Mouse (Mus musculus) cerebellum, adult 11-12 months (tissue): ENCODE measurements around the gene Inpp5e.
"Not testable (repeated sequence)": the region's sequence is repeated elsewhere in the genome, so short reads cannot be mapped to it uniquely, and the experiment has no call there.

Experiments used
- DNase-seq: peaks from one replicate; pipeline ENCODE4 v3.0.0; 2022

The Inpp5e gene

DNA sequence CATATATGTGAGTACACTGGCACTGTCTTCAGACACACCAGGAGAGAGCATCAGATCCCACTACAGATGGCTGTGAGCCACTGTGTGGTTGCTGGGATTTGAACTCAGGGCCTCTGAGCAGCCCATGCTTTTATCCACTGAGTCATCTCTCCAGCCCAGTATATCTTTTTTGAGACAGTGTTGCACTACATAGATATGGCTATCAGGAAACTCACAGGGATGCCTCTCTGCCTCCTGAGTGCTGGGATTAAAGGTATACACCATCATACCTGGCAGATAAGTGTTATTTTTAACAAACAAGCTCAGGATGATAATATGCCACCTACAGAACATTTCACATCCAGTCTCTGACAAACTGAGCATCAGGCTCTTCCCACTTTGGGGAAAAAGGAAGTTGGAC, 8.1 kb upstream of the Inpp5e start:
- no peak for DNase-seq

DNA sequence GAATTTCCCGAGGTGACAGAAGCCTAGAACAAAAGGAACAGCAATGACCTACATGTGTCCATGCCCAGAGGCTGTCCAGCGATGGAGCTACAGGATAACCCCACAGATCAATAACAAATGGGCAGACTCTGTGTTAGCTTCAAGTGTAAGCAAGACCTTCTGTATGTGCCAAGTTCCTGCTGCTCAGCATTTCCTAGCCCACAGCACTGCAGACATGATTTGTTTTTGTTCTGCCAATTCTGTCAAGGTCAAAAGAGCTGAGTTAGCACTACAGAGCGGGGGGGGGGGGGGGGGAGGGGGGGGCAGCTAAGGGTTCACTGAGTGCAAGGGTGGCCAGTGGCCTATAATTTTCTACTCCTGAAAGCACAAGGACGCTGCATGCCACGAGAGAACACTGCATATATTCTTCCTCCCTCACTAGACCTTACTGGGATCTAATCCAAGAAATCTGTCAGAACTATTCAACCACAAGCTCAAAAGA, 2.0 kb upstream of the Inpp5e start:
- DNase-seq, result no peak

DNA sequence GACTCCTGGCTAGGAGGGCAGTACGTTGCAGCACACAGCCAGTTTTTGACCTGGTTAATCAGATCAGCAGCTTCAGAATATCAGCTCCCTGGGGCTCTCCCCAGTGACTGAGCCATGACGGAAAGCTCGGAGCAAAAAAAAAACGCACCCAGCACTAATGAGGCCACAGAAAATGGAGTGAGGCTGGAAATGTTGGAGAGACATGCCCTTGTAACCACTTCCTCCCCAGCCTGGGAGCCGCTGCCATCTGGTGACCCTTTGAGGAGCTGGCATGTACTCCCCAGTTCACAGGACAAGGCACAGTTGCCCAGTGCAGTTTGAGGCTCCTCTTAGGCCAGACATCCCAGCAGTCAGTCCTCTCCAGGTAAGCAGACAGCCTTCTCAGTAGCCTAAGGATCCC, 1.1 kb upstream of the Inpp5e start:
- DNase-seq, result peak; percentile 69

DNA sequence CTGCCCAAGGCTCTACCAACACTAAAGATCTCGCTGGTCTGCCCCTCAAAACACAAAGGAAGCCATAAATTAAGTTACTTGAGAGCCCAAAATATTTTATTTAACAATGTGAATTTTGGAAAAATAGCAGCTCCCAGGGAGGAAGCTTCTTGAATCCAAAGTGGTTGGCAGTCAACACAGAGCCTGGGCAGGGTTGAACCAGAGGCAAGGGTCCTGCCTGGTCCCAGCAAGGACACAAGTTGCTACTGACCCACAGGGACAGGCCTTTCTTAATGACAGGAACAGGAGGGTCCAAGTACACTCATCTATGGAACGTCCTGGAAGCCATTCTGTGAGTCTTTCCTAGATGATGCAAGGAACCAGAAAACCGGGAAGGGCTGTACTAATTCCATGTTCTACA, 359 bp upstream of the Inpp5e start:
- DNase-seq, result no peak

DNA sequence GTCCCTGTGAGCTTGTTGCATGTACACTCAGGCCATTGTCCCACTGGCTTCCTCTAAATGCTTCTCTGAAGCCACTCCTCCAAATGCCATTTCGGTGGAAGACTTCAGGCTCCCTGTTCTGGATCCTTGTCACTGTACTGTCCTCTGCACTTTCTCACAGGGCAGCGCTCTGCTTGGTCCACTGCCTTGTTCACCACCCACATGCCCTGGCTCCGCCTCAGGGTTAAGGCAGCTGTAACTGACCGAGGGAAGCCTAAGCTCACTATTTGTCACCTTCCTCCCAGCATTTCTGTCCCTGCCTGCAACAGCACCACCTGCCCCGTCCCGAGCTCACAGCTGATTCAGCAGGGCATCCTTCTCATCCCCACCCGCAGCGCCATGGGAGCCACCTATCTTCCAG, 5.7 kb downstream of the Inpp5e start:
- no peak for DNase-seq

DNA sequence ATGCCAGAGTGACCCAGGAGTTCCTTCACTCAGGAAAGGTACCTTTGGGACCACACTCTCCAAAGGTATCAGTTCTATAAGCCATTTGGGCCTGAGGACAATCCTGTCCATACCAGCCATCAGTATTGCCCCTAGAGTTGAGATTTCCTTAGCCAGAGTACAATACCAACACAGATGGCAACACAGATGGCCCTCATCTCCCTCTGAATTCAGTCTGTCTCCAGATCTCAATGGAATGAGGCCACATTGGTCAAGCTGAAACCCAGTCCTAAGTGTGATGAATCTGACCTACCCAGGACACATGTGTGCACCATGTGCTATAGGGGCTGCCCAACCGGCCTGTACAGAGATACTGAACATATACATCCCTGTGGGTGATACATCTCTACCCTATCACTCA, 6.7 kb downstream of the Inpp5e start:
- DNase-seq, result peak; percentile 64

DNA sequence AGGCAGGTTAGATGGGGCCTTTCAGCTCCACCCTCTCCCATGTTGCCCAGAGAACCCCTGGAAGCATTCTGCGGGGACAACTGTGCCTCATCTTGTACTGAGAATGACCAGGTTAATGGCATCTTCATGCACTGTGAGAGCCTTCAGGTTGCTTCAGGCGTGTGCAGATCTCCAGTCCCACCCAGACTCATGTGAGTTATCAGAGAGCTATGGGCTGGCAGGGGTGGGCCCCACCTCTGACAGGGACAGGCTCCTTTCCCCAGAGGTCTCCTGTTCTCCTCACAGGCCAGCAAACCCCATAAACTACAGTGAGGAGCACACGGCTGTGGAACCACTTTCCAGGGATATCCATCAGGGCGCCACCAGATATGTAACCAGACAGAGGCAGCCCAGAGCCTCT, 8.0 kb downstream of the Inpp5e start:
- DNase-seq, result no peak

DNA sequence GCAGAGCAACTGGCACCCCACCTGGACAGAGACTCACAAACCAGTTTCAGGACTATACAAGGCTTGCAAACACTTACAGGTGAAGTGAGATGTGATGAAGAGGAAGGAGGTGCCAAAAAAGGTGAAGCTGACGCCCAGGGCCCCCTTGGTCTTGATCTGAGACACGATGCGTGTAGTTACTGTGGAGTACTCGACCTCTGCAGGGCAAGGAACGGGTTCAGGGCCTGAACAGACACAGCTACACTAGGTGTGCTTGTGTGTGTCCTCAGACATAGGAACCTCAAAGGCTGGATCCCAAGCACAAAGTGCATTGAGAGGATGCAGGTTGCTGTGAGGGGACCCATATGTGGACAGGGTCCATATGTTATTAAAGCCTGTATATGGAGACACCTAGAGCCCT, 8.7 kb downstream of the Inpp5e start:
- no peak for DNase-seq

DNA sequence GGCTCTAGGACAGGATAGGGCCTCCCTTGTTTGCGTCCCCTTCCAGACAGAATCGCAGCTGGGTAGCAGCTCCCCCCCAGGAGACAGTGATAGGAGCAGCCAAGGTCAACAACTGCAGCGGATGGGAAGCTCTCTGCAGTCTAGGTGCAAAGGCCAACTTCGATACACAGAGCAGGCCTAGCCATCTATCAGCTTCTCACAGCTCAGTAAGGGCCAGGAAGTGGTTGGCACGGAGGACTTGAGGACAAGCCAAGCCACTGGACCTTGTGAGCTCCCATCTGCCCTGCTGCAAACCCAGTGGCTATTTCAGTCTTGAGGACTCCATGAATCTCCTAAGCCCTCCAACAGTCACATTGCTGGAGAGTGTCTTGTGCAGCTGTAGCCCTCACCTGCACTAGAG, 9.4 kb downstream of the Inpp5e start:
- no peak for DNase-seq

DNA sequence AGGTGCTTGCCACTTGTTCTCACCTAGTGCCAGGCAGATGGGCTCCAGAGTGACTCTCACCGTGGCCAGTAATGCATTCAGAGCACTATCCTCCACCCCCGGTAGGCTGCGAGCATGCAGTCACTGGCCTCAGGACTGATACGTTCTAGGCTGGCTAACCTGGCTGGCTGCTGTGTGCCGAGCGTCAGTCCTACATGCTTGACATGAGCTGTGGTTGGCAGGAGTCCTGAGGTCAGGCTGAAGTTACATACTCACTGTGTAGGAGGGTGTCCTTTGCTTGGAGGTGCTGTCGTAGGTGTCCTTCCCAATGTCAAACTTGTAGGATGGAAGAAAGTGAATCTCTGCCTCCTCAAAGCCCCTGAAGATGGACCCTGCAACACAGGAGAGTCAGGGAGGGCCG, 10.0 kb downstream of the Inpp5e start:
- no peak for DNase-seq

DNA sequence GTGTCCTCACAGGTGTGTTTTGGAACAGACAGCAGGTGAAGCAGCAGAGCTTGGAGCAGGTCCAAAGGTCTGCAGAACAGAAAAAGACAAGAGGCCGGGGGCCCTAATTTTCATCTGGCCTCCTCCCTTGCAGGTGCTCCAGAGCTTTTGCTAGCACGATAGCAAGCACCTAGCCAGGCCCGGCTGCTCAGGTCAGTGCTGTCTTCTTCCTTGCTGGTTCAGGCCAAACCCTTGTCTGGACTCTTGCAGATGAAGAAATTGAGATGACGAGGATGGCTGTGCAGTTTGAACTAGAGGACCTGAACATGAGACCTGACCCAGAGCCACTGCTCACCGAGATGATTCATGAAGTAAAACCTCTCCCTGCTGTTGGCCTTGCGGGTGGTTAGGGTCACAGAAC, 17.4 kb downstream of the Inpp5e start:
- no peak for DNase-seq

DNA sequence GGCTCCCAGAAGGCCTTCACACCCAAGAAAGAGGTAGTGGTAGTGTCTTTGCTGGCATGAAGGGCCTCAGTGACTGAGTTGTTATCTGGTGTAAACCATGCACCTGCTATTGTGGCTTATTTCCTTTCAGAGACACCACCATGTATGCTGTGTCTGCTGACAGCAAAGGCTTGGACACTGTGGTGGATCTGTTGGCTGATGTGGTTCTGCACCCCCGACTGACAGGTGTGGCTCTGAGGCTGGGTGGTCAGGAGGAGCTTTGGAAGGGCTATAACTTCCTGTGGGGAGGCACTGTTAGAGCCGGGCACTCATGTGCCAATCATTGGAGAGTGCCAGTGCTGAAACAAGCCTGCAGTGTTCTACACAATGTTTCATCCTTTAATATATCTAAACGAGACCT, 18.0 kb downstream of the Inpp5e start:
- DNase-seq, result no peak

DNA sequence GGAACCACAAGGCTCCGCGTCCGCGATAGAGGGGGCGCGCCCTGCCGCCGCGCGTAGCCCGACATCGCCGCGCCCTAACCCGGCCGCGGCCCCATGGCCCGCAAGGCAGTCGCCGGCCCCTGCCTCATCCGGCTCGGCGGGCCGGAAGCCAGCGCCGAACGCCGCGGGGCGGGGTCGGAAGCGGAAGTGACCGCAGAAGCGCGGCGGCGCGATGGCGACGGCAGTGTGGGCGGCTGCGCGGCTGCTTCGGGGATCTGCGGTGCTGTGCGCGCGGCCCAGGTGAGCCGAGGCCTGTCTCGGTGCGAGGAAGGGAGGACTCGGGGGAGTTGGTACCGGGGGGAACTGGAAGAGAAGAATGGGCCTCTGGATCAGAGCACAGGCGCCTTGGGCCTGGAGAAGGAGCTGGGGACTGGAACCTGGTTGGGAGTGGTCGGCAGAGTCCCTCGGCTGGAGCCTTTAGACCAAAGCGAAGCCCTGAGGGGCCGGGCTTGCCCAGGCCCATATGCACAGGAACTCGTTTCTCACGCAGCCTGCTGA, 19.8 kb downstream of the Inpp5e start, which contains the start of the genes Entr1 and Pmpca:
TSS of gene Entr1 (minus strand) at position 163 of the 537 bp plus-strand sequence.
TSS of gene Pmpca (plus strand) at position 186 of the 537 bp plus-strand sequence.
- DNase-seq, result peak; percentile 78

DNA sequence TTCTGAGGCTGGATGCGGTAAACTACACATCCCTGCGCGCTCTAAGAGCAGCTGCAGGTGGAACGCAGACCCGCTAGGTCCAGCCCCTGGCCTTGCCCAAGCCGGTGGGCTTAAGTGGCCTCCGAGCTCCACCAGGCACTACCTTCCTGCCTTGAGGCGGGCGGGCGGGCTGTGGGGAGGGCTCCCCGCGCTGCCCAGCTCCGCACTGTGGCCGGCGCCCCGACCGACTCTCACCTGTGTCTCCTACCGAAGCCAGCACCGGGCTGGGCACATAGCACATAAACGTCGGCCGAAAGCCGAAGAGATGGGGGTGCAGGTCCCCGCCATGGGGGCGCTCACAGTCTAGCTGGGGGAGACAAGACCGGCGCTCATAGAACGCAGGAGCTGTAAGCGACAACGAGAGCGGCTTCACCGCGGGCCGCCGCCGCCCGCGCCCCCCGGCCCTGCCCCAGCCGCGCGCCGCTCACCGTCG, 20.3 kb downstream of the Inpp5e start:
- no peak for DNase-seq

DNA sequence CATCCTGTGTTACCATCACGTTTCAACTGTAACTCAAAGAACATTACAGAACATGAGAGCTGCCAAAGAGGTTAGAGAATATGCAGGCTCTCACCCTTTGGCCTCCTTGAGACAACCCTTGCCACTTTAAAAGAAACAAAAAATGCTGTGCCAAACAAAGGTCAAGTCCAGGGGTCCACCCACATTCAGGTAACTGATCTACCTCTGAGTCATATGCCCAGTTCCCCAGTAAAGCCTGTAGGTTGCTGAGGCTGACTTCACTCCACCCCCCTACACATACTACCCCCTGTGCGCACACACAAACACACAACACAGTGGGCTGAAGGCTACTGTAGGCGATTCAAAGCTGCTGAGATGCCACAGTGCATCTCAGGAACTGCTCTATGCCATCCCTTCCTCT, 21.3 kb downstream of the Inpp5e start:
- DNase-seq, result no peak

DNA sequence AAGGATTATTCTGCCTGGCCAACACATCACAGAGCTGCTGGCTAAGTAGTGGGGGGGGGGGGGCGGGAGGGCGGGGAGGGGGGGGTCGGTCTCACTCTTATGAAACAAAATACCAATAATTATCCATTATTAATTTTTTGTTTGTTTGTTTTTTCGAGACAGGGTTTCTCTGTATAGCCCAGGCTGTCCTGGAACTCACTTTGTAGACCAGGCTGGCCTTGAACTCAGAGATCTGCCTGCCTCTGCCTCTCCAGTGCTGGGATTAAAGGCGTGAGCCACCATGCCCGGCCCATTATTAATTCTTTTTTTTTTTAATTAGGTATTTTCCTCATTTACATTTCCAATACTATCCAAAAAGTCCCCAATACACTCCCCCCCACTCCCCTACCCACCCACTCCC, 28.1 kb downstream of the Inpp5e start:
- not testable (repeated sequence) for DNase-seq

DNA sequence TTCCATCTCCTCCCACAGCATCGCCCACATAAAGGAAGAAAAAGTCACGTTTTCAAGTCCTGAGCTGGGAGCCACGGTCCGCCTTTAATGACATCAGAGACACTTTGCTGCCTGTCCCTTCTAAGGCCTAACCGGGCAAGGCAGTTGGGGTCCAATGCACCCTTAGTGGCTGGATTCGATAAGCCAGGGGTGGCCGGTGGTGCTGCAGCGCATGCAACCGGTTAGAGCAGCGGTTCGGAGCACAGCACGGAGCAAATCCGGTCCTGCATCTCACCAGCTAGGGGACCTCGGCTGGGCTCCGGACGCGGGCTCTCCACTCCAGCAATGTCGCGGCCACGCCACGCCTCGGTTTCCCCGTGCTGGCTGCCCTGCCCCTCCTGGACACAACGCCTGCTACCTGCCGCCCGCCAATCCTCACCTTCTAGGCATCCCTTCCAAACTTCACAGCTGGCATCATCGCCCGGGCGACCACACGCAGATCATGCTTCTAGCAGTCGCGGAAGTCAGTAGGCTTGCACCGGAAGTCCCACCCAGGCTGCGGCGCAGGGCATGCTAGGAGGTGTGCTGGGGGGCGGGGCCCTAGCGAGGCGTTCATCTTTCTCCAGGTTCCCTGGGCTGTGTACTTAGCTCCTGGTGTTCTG, 28.8 kb downstream of the Inpp5e start, which contains the start of gene Snapc4:
TSS of gene Snapc4 (minus strand) at position 523 of the 641 bp plus-strand sequence.
- DNase-seq, result peak; percentile 80

DNA sequence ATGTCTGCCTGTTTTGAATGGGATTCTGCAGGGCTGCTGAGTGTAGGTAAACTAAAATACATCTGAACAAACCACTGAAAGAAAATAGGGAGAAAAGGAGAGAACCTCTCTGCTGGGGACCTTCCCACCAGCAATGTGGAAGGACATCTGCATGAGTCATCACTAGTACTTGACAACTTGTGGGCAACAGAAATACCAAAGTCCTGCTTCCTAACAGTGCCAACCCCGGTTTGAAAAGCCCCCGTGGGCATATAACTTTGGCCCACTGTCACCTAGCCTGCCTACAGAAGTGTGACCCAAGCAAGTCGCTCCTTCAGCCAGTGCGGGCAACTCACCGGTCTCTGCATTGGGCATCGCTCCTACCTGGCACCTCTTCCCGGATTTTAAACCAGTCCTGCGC, 36.6 kb downstream of the Inpp5e start:
- DNase-seq, result no peak

DNA sequence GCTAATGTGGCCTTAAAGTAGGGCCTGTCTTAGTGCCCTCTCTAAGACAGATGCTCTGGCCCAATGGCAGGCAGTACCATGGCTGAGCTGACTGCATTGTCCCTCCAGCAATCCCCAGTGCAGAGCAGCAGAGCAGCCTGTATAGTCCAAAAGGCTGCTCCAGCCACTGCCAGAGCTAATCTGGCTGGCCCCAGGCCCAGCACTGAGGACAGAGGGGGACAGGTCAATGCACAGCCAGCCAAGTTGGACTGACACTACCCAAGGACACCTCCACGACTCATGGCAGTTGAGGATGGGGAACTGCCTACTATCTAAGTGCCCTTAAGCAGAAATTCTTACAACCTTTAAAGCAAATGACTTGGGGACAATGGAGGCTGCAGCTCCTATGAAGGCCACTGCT, 40.4 kb downstream of the Inpp5e start:
- no peak for DNase-seq

DNA sequence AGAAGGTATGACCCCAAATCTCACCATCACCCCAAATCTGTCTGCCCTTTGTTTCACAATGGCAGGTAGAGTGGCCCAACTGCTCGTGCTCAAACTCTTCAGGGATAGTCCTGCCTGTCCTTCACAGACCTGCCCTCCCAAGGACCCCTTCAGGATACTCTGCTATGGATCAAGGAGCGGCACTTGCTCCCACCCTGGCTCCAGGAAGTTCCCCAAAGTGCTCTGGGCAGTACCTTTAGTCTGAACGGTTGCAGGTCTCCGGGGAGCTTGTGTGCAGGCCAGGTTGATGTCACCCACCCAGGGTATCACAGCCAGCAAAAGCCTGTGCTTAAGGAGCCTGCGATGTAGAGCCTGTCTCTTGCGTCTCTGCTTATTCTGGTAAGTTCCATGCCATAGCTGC, 41.1 kb downstream of the Inpp5e start:
- DNase-seq, result no peak

DNA sequence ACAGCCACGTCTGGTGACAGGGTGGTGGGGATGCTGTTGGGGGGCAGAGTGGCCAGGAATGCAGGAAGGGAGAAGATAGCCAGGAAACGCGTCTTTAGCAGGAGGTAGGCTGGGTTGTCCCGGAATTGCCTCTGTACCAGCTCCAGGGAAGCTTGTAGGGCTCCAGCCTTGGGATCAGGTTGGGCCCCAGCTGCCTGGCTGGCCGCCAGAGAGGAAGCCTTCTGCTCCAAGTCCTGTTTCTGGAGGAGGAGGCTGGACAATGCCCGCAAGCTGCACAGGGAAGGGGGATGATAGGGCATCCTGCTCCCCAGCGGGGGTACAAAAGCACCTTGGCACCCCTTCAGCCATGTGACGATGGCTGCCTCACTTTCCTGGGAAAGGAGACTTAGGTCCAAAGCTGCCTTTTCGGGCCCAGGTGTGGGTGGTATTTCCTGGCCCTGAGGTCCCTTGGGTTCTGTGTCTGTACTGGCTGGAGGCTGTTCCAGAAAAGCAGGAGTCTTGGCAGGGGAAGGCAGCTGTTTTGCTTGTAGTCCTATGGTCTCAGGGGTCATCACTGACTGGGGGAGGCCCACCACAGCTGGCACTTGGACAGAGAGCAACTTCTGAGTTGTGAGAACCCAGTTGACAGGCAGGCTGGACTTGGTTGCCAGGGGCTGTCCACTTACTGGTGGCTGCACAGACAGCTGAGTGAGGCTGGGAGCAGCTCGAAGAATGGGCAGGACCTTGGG, 44.1 kb downstream of the Inpp5e start:
- peak; percentile 76 for DNase-seq

DNA sequence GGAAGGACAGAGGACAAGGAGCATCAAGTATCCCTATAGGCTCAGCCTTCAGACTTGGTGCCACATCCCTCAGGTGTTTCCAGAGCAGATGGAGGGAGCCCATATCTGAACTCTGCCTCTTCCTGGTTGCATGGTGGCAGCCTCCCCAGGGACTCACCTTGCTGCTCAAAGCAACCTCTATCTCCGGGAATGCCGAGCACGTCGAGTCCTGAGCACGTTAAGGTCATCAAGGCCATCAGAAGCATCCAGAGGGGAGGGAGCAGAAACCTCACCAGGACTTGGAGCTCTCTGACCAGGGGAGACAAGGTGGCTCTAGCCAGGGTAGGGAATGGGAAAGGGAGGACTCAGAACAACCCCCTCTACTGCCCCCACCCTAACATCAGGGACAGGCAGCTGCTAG, 45.5 kb downstream of the Inpp5e start:
- no peak for DNase-seq

DNA sequence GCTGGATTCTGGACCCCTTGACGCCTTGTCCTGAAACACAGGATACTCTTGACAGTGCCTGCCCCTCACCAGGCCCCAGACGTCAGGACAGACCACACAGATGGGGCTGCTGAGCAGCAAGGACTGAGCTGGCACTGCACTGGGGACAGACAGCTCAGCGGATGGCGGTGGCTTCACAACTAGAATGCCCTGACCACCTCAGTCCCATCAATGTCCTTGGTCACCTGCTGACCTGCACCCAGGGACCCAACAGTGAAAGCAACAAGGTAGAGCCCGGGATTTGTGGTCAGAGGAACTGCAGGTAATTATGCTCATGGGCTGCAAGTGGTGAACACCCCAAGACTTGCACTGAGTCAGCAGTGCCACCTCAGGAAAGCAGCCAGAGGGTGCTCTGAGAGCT, 46.0 kb downstream of the Inpp5e start:
- DNase-seq, result no peak

DNA sequence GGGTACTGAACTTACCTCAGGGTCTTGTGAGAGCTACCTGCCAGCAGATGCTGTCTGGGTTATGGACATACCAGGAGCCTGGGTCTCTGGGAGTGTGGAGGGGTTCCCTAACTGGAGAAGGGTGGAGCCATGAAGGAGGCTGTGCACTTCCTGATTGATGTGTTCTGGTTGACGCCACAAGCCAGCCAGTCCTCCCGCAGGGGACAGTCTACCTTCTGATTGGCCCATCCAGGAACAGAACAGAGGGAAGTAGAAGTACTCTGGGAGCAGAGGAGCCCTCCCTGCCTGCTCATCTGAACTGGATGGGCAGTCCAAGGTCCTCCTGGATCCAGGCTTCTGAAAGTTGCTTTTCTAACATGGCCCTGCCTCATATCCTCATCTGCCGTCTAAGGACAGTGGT, 48.2 kb downstream of the Inpp5e start, which contains the start of gene Card9:
TSS of gene Card9 (minus strand) at position 147 of the 400 bp plus-strand sequence.
- DNase-seq, result no peak
